Mouse (Mus musculus): ENCODE measurements around the gene Bco1. TPM values are rescaled to one million over a fixed set of nuclear protein-coding genes. Genes with fewer than 3 reads are reported as not detected.

Bco1 gene
- 0.14 and 0.40 TPM in 2 replicates for polyA plus RNA-seq (2015; fragmentation: Nextera tagmentation; extraction: Ambion mirVana)

DNA sequence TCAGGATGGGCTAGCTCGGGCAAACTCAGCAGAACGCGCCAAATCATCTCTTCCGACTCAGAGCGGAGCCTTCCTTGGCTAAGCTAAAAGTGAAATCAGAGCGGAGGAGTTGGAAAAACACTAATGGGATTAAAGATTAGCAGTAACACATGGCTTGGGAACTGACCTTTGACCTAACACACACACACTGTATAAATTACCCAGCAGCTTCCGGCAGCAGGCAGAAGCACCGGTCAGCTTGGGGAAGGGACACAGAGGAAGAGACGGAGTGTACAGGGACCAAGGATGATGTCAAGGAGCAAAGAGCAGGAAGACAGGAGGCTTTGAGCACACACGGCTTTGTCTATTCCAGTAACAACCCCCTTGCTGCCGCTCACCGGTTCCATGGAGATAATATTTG, at the start of gene Bco1:
TSS of gene Bco1 (plus strand) at position 208 of the 400 bp plus-strand sequence.
- Histone ChIP-seq H3K9me3 (replicated peaks) (no peaks in the 10 kb centered on the region), H3K4me2 (no peak within 1 kb of the TSS), H3K27ac (replicated peaks) (peak within 1 kb of the TSS; percentile 72), H3K4me1 (peaks cover 18% of the 10 kb centered on the region), H3K9ac (replicated peaks) (no peak within 1 kb of the TSS), H3K27me3 (replicated peaks) (no peaks in the 10 kb centered on the region), H3K4me3 (replicated peaks) (no peak within 1 kb of the TSS), H3K36me3 (no peaks in the 10 kb centered on the region)
- 81% methylated on average over 12 of the region's 12 CpGs for WGBS
- no peak for ATAC-seq (ENCODE audit: low FRiP score)

DNA sequence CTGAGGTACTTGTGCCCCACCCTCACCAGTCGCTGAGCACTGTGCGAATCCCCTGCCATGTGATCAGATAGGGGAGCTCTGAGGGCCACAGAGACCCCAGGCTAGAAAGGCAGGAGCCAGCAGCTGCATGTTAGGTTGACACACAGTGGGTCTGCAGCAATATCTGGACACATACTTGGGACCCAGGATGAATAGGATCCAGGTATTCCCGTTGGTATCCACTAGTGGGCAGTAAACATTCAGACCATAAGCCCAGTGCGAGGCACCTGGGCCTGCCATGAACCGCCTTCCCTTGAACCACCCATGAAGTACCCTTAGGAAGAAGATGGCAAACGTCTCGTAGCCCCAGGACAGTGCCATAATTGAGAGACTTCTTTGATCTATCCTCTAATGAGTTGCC, 46.2 kb upstream of the Bco1 start:
- ATAC-seq (ENCODE audit: low FRiP score): no peak
- Histone ChIP-seq H3K9me3 (replicated peaks) (no peaks in the 10 kb centered on the region), H3K4me3 (replicated peaks) (no peak overlapping the region), H3K4me2 (no peak overlapping the region), H3K27ac (replicated peaks) (no peak overlapping the region), H3K9ac (replicated peaks) (no peak overlapping the region), H3K4me1 (no peaks in the 10 kb centered on the region), H3K27me3 (replicated peaks) (no peaks in the 10 kb centered on the region), H3K36me3 (no peaks in the 10 kb centered on the region)
- 68% methylated on average over 7 of the region's 7 CpGs for WGBS

DNA sequence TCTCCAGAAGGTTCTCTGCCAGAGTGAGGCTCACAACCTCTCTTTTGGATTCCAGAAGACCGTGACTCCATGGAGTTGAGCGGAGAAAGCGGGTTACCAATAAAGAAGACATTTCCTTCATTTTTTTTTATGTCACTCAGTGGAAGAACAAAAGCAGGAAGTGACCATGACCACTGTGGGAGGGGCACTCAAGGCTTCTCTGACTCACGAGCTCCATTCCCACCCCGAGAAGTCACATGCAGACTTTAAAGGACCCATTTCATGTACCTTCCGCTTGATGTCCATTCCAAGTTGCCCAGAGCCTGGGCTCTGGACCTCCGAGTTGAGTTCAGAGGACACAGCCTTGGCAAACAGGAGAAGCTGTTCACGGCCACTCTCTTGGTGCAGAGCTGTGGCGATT, 44.9 kb upstream of the Bco1 start:
- no peak for ATAC-seq (ENCODE audit: low FRiP score)
- Histone ChIP-seq H3K27ac (replicated peaks) (no peak overlapping the region), H3K9me3 (replicated peaks) (no peaks in the 10 kb centered on the region), H3K4me3 (replicated peaks) (no peak overlapping the region), H3K4me2 (no peak overlapping the region), H3K36me3 (no peaks in the 10 kb centered on the region), H3K27me3 (replicated peaks) (no peaks in the 10 kb centered on the region), H3K9ac (replicated peaks) (no peak overlapping the region), H3K4me1 (no peaks in the 10 kb centered on the region)
- 91% methylated on average over 9 of the region's 9 CpGs for WGBS

DNA sequence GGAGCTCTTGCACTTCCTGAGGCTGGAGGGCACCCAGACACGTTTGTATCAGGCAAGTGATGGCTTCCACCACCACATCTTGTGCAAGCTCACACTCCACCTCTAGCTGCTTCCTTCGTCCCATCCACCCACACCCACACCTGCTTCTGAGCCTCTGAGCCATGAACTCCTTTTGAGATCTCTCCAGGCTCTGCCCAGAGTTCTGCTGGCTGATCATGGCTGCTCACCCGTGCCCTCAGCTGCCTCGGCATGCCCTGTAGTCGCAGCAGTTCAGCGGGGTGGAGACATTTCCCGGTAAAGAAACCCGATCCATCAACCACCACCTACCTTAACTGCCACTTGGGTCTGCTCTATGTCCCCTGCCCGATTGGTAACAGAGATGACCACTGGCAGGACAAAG, 44.3 kb upstream of the Bco1 start:
- Histone ChIP-seq H3K27me3 (replicated peaks) (no peaks in the 10 kb centered on the region), H3K4me1 (no peaks in the 10 kb centered on the region)
- WGBS: 72% methylated on average over 9 of the region's 9 CpGs

DNA sequence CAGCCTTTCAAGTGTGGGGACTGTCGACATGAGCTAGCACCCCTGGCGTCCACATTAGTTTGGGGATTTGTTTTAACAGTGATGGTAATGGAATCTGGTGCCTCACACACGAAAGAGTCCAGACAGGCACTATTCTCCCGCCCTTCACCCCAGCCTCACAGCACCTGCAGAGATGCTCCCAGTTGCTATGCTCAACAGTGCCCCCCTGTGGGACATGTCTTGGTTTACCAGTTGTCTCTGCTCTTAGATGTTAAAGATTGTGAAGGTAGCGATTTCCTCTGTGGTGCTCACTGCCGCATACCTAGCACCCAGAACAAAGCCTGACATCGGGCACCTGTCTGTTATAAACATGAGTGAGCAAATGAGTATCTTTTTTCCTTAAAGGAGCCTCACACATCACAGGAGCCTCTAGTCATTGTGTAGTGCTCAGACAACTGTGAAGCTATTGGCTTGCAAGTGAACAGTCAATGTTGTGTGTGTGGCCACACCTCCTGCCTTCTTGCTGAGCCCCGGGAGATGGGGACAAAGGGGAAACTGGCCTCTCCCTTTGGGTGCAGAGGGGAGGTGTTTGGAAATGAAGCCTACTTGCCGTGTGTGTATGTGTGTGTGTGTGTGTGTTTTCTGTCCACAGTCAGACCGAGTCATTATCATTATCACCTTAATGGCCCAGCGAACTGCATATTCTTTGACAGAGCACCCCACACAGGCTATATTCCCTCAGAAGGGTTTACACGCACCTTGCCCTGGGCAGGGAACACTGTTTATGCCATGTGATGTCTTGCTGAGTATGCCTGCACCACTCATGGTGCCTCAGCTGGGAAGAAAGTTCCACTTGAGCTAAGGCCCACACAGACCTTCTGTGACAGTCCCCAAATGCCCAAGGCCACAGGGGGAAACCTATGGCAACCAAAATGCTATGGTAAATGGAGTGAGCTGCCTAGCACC, 42.2 kb upstream of the Bco1 start:
- no peak overlapping the region for H3K4me2 ChIP-seq
- H3K27me3 ChIP-seq (replicated peaks): no peaks in the 10 kb centered on the region
- H3K4me3 ChIP-seq (replicated peaks): no peak overlapping the region
- no peaks in the 10 kb centered on the region for H3K9me3 ChIP-seq (replicated peaks)
- WGBS: 74% methylated on average over 12 of the region's 12 CpGs
- no peak overlapping the region for H3K27ac ChIP-seq (replicated peaks)
- ATAC-seq (ENCODE audit: low FRiP score): no peak
- no peaks in the 10 kb centered on the region for H3K36me3 ChIP-seq
- H3K4me1 ChIP-seq: no peaks in the 10 kb centered on the region
- H3K9ac ChIP-seq (replicated peaks): no peak overlapping the region

More for the DNA sequence above, 44.3 kb upstream of the Bco1 start:
- Histone ChIP-seq H3K36me3 (no peaks in the 10 kb centered on the region), H3K9ac (replicated peaks) (no peak overlapping the region), H3K9me3 (replicated peaks) (no peaks in the 10 kb centered on the region), H3K4me3 (replicated peaks) (no peak overlapping the region), H3K4me2 (no peak overlapping the region), H3K27ac (replicated peaks) (no peak overlapping the region)
- ATAC-seq (ENCODE audit: low FRiP score): no peak

DNA sequence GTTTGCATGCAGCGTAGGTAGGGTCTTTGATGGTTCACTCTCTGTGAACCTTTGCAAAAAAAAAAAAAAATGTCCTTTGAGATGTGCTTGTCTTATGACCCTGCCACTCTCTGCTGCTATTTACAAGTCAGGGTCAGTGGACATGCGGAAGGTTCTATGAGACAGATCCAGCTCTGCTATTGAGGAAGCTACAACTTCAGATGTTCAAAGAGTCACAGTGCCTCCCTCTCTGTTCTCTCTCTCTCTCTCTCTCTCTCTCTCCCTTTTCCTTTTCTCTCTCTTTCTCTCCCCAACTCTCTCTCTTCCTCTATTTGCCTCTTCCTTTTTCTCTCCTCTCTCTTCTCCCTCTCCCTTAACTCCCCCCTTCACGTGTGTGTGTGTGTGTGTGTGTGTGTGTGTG, 41.5 kb upstream of the Bco1 start:
- WGBS: 93% methylated on average over 3 of the region's 3 CpGs
- no peaks in the 10 kb centered on the region for H3K36me3 ChIP-seq
- no peak overlapping the region for H3K27ac ChIP-seq (replicated peaks)
- H3K9me3 ChIP-seq (replicated peaks): no peaks in the 10 kb centered on the region
- H3K27me3 ChIP-seq (replicated peaks): no peaks in the 10 kb centered on the region
- no peak overlapping the region for H3K4me3 ChIP-seq (replicated peaks)
- no peaks in the 10 kb centered on the region for H3K4me1 ChIP-seq
- H3K4me2 ChIP-seq: no peak overlapping the region
- no peak overlapping the region for H3K9ac ChIP-seq (replicated peaks)
- no peak for ATAC-seq (ENCODE audit: low FRiP score)

DNA sequence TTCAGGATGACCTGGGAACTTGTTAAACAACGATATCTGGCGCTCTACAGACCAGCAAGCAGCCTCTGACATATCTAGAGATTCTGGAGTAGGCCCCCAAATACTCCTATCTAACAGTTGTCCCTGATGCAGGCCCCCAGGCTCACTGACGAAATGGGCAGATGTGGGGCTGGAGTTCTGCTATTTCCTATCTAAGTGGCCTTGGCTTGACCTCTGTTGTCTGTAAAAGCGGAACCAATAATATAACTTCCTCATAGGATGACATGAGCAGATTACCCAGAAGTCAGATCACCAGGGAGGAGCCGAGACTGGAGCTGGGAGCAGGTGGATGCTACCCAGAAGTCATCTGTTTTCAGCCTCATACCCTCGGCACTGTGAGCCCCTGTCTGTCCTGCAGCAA, 40.6 kb upstream of the Bco1 start:
- no peak overlapping the region for H3K9ac ChIP-seq (replicated peaks)
- ATAC-seq (ENCODE audit: low FRiP score): no peak
- H3K9me3 ChIP-seq (replicated peaks): no peaks in the 10 kb centered on the region
- H3K4me2 ChIP-seq: no peak overlapping the region
- H3K4me1 ChIP-seq: no peaks in the 10 kb centered on the region
- H3K36me3 ChIP-seq: no peaks in the 10 kb centered on the region
- 78% methylated on average over 6 of the region's 6 CpGs for WGBS
- H3K4me3 ChIP-seq (replicated peaks): no peak overlapping the region
- no peak overlapping the region for H3K27ac ChIP-seq (replicated peaks)
- H3K27me3 ChIP-seq (replicated peaks): no peaks in the 10 kb centered on the region

DNA sequence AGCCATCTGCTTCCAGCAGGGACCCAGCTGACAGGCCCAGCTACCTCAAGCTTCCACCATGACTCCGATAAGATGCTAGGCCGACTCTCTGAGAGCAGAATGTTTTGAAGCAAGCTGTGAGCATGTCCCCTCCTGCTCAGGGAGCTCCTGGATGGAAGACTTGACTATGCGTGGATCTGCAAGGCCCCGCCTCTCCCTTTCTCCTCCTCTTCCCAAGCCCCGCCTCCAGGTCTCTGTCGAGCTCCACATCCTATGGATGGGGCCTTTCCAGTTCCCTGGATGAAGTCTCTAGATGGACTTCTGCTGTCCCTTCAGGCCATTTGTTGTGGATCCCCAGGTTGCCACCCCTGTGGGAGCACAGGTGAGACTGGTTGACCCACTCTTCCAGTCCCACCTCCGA, 36.6 kb upstream of the Bco1 start:
- Histone ChIP-seq H3K4me1 (no peaks in the 10 kb centered on the region), H3K36me3 (no peaks in the 10 kb centered on the region), H3K27ac (replicated peaks) (no peak overlapping the region), H3K9ac (replicated peaks) (no peak overlapping the region), H3K27me3 (replicated peaks) (no peaks in the 10 kb centered on the region), H3K4me2 (no peak overlapping the region), H3K9me3 (replicated peaks) (no peaks in the 10 kb centered on the region), H3K4me3 (replicated peaks) (no peak overlapping the region)
- WGBS: 72% methylated on average over 7 of the region's 7 CpGs
- ATAC-seq (ENCODE audit: low FRiP score): no peak

DNA sequence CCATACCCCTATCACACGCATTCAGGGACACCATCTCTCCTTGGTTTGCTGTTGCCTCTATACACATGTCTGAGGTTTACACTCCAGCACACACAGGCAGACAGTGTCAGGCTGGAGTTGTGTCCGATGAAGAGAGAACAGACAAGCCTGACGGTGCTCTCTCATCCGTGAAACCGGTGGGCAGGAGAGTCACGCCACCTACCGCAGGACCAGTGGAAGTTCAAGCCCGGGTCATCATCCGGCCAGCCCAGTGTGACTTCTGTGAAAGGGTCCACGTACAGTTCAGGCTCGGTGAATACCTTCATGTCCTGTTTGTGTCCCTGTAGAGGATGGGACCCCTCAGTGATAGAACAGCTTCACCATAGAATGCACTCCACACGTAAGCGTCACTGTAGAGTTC, 35.3 kb upstream of the Bco1 start:
- Histone ChIP-seq H3K27ac (replicated peaks) (no peak overlapping the region), H3K4me2 (no peak overlapping the region), H3K9me3 (replicated peaks) (no peaks in the 10 kb centered on the region), H3K36me3 (no peaks in the 10 kb centered on the region), H3K4me3 (replicated peaks) (no peak overlapping the region), H3K27me3 (replicated peaks) (no peaks in the 10 kb centered on the region), H3K9ac (replicated peaks) (no peak overlapping the region), H3K4me1 (no peaks in the 10 kb centered on the region)
- ATAC-seq (ENCODE audit: low FRiP score): no peak
- WGBS: 82% methylated on average over 13 of the region's 13 CpGs

DNA sequence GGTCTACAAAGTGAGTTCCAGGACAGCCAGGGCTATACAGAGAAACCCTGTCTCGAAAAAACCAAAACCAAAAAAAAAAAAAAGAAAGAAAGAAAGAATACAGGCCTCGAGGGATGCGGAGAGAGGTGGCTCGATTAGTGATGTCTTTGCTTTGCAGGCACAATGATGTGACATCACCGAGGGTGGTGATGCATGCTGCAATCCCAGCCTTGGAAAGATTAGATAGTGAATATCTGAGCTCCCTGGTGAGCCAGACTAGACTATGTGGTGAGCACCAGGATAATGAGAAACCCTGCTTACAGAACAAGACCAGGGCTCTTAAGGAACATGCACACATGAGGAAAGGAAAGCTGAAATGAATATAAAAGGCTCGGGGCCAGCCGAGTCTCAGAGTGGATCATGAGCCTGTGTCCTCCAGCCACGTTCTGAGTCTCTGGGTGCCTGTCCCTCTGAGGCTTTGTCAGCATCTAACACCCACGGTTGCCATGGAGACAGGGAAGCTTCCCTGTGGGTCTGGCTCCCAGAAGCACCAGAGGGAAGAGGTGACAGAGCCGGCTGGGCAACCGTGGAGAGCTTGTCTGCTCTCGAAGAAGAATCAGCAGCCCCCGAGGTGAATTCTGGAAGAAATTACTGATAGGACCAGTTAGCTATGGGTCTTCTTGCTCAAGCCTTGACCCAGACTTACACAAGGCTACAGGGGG, 34.3 kb upstream of the Bco1 start:
- H3K4me2 ChIP-seq: no peak overlapping the region
- WGBS: 57% methylated on average over 13 of the region's 13 CpGs
- H3K9ac ChIP-seq (replicated peaks): no peak overlapping the region
- no peaks in the 10 kb centered on the region for H3K4me1 ChIP-seq
- no peaks in the 10 kb centered on the region for H3K36me3 ChIP-seq
- no peaks in the 10 kb centered on the region for H3K9me3 ChIP-seq (replicated peaks)
- H3K27ac ChIP-seq (replicated peaks): no peak overlapping the region
- no peak overlapping the region for H3K4me3 ChIP-seq (replicated peaks)
- H3K27me3 ChIP-seq (replicated peaks): no peaks in the 10 kb centered on the region
- ATAC-seq (ENCODE audit: low FRiP score): no peak

DNA sequence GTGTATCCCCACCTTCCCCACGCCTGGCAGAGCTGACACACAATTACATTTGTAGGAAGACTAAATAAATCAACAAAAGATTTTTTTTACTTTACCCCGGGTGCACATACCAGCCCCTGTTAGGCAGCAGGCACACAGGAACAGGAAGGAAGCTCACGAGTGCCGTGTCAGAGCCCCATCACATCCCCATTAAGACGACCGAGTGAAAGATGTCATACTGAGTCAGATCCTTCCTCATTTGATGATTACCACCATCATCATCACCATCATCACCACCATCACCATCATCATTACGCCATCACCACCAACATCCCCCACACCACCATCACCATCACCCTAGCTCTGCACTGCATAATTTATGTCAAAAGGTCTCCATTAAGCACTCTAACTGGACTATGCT, 28.7 kb upstream of the Bco1 start:
- Histone ChIP-seq H3K27ac (replicated peaks) (no peak overlapping the region), H3K9ac (replicated peaks) (no peak overlapping the region), H3K36me3 (no peaks in the 10 kb centered on the region), H3K4me3 (replicated peaks) (no peak overlapping the region), H3K4me2 (no peak overlapping the region), H3K27me3 (replicated peaks) (no peaks in the 10 kb centered on the region), H3K4me1 (no peaks in the 10 kb centered on the region), H3K9me3 (replicated peaks) (no peaks in the 10 kb centered on the region)
- no peak for ATAC-seq (ENCODE audit: low FRiP score)
- 84% methylated on average over 7 of the region's 7 CpGs for WGBS

DNA sequence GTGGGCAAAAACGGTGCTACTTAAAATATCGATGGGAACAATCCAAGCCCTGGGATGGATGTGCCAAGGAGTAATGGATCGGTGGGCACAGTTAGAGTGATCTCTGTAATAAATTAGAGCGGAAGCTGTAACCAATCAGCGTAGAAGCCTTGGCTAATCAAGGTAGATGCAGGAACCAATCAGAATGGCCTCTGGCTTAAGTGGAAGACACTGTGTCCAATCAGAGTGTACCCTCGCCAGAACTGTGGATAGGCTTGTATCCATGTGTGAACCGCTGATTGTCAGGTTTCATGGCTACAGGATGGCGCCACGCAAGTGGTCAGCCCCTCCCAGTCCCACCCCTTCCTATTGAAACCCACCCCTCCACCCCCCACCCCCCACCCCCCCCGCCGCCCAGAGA, 28.3 kb upstream of the Bco1 start:
- H3K9ac ChIP-seq (replicated peaks): no peak overlapping the region
- no peak overlapping the region for H3K27ac ChIP-seq (replicated peaks)
- 92% methylated on average over 11 of the region's 11 CpGs for WGBS
- no peaks in the 10 kb centered on the region for H3K27me3 ChIP-seq (replicated peaks)
- H3K4me2 ChIP-seq: no peak overlapping the region
- H3K9me3 ChIP-seq (replicated peaks): no peaks in the 10 kb centered on the region
- no peak overlapping the region for H3K4me3 ChIP-seq (replicated peaks)
- H3K4me1 ChIP-seq: no peaks in the 10 kb centered on the region
- no peak for ATAC-seq (ENCODE audit: low FRiP score)
- no peaks in the 10 kb centered on the region for H3K36me3 ChIP-seq
